Comparison of ENCODE assay signal across 18 mouse cellular contexts in the genomic region with DNA sequence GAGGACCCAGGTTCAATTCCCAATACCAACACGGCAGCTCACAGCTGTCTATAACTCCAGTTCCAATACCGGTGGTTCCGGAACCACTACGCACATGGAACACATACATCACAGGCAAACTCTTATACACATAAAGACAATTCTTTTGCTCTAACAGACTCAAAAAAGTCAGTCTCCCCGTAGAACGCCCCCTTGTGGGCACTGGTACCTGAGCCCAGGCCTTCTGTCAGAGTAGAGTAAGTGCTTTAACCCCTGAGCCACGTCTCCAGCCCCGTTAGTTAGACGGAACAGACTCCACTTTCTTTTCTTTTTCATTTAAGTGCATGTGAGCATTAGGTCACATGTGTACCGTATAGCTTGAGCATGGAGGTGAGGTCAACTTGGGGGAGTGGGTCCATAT. TPM values are rescaled to one million over a fixed set of nuclear protein-coding genes. Genes with fewer than 3 reads are reported as not detected.
DNase-seq lines count a peak whose midpoint lies in the region; ATAC-seq and TF ChIP-seq lines count a peak whose summit lies in the region.
"Had no signal": no experiment of that assay in that cellular context is flagged by ENCODE, and none has a peak within 500 bp of the region (broad histone marks: within the 10 kb centered on the region; RNA-seq: fewer than 3 reads in every experiment).

No protein-coding gene starts in this region.

- ATAC-seq in liver, postnatal 0 days = no peak
- no peak for ATAC-seq in liver, embryonic 11.5 days (replicated peaks; ENCODE audit: low FRiP score)
- ATAC-seq in forebrain, embryonic 11.5 days (replicated peaks; ENCODE audit: low FRiP score) = no peak
- no peak for ATAC-seq in forebrain, postnatal 0 days

- no peaks in the 10 kb centered on the region; the same call in 1 of the 2 replicates for H3K4me1 ChIP-seq in liver, postnatal 0 days (ENCODE audit: insufficient read depth)
- no peaks in the 10 kb centered on the region for H3K4me1 ChIP-seq in liver, embryonic 11.5 days (replicated peaks; ENCODE audit: control insufficient read depth, insufficient read depth, low read length)
- H3K4me1 ChIP-seq in forebrain, embryonic 11.5 days (replicated peaks; ENCODE audit: control insufficient read depth, insufficient read depth, low read length) = no peaks in the 10 kb centered on the region
- no peaks in the 10 kb centered on the region for H3K4me1 ChIP-seq in forebrain, postnatal 0 days (ENCODE audit: insufficient read depth)
- H3K4me1 ChIP-seq: liver, embryonic 13.5 days; midbrain, embryonic 12.5 days had no signal

- no peak overlapping the region for H3K9ac ChIP-seq in liver, postnatal 0 days (replicated peaks)
- H3K9ac ChIP-seq in liver, embryonic 11.5 days (ENCODE audit: low read depth, low read length) = no peak overlapping the region
- no peak overlapping the region for H3K9ac ChIP-seq in forebrain, embryonic 11.5 days (ENCODE audit: low read length)
- no peak overlapping the region for H3K9ac ChIP-seq in forebrain, postnatal 0 days
- H3K9ac ChIP-seq: embryonic facial prominence, embryonic 12.5 days; heart, embryonic 13.5 days; liver, embryonic 13.5 days; midbrain, embryonic 12.5 days had no signal

- H3K9me3 ChIP-seq in liver, postnatal 0 days (ENCODE audit: low read length) = no peaks in the 10 kb centered on the region
- no peaks in the 10 kb centered on the region for H3K9me3 ChIP-seq in liver, embryonic 11.5 days (ENCODE audit: control insufficient read depth, low read length)
- no peaks in the 10 kb centered on the region for H3K9me3 ChIP-seq in forebrain, embryonic 11.5 days (ENCODE audit: control insufficient read depth, low read length)
- H3K9me3 ChIP-seq in forebrain, postnatal 0 days (ENCODE audit: low read length) = no peaks in the 10 kb centered on the region
- H3K9me3 ChIP-seq: embryonic facial prominence, embryonic 12.5 days; heart, embryonic 13.5 days; liver, embryonic 13.5 days; midbrain, embryonic 12.5 days had no signal

- no peak overlapping the region for H3K27ac ChIP-seq in gastrocnemius, adult 2 months
- no peak overlapping the region for H3K27ac ChIP-seq in liver, postnatal 0 days (ENCODE audit: low read depth)
- H3K27ac ChIP-seq in liver, embryonic 11.5 days (ENCODE audit: low read depth, low read length) = no peak overlapping the region
- no peak overlapping the region for H3K27ac ChIP-seq in forebrain, embryonic 11.5 days (ENCODE audit: low read depth, low read length)
- H3K27ac ChIP-seq in forebrain, postnatal 0 days (ENCODE audit: low read depth, low read length) = no peak overlapping the region
- H3K27ac ChIP-seq: embryonic facial prominence, embryonic 12.5 days; heart, embryonic 13.5 days; liver, embryonic 13.5 days; midbrain, embryonic 12.5 days had no signal

- 84% methylated on average over 10 of the region's 10 CpGs for WGBS in liver, postnatal 0 days (ENCODE audit: insufficient replicate concordance)
- WGBS in liver, embryonic 11.5 days = 91% methylated on average over 10 of the region's 10 CpGs
- WGBS in forebrain, embryonic 11.5 days = 93% methylated on average over 10 of the region's 10 CpGs
- 91% methylated on average over 10 of the region's 10 CpGs for WGBS in forebrain, postnatal 0 days

- intact Hi-C loops in gastrocnemius, adult 2 months (cut with DNase I) = no loop called here

- H3K4me3 ChIP-seq in gastrocnemius, adult 2 months = no peak overlapping the region
- H3K4me3 ChIP-seq in liver, postnatal 0 days (ENCODE audit: low read depth, low read length) = no peak overlapping the region
- H3K4me3 ChIP-seq in liver, embryonic 11.5 days (ENCODE audit: low read depth, low read length) = no peak overlapping the region
- no peak overlapping the region for H3K4me3 ChIP-seq in forebrain, embryonic 11.5 days (ENCODE audit: low read depth, low read length)
- H3K4me3 ChIP-seq in forebrain, postnatal 0 days (ENCODE audit: low read depth, low read length) = no peak overlapping the region
- H3K4me3 ChIP-seq: embryonic facial prominence, embryonic 12.5 days; heart, embryonic 13.5 days; liver, embryonic 13.5 days; midbrain, embryonic 12.5 days had no signal

- peaks cover 60% of the 10 kb centered on the region for H3K36me3 ChIP-seq in liver, postnatal 0 days (replicated peaks; ENCODE audit: insufficient read depth, low read length)
- H3K36me3 ChIP-seq in liver, embryonic 11.5 days (ENCODE audit: control insufficient read depth, insufficient read depth, low read length) = peaks cover 30% of the 10 kb centered on the region
- H3K36me3 ChIP-seq in forebrain, embryonic 11.5 days (ENCODE audit: control insufficient read depth, insufficient read depth, low read length) = peaks cover 7% of the 10 kb centered on the region; the same call in 1 of the 2 replicates
- H3K36me3 ChIP-seq in forebrain, postnatal 0 days (ENCODE audit: insufficient read depth) = peaks cover 81% of the 10 kb centered on the region

- TF ChIP-seq EP300 in liver, postnatal 0 days (IDR thresholded peaks at IDR 0.05; ENCODE audit: low read depth) = no peak

- H3K27me3 ChIP-seq in liver, postnatal 0 days (ENCODE audit: insufficient read depth, low read length) = no peaks in the 10 kb centered on the region
- H3K27me3 ChIP-seq in liver, embryonic 11.5 days (replicated peaks; ENCODE audit: control insufficient read depth, insufficient read depth, low read length) = no peaks in the 10 kb centered on the region
- no peaks in the 10 kb centered on the region for H3K27me3 ChIP-seq in forebrain, embryonic 11.5 days (ENCODE audit: control insufficient read depth, insufficient read depth, low read length)
- H3K27me3 ChIP-seq in forebrain, postnatal 0 days (ENCODE audit: insufficient read depth, low read length) = no peaks in the 10 kb centered on the region
- H3K27me3 ChIP-seq: embryonic facial prominence, embryonic 12.5 days; heart, embryonic 13.5 days; liver, embryonic 13.5 days; midbrain, embryonic 12.5 days had no signal

- H3K4me2 ChIP-seq in liver, postnatal 0 days (ENCODE audit: low read depth, low read length) = no peak overlapping the region
- no peak overlapping the region for H3K4me2 ChIP-seq in liver, embryonic 11.5 days
- H3K4me2 ChIP-seq in forebrain, embryonic 11.5 days (ENCODE audit: low read depth, low read length, severe bottlenecking) = no peak overlapping the region
- no peak overlapping the region for H3K4me2 ChIP-seq in forebrain, postnatal 0 days (ENCODE audit: low read depth)
- H3K4me2 ChIP-seq: embryonic facial prominence, embryonic 12.5 days; heart, embryonic 13.5 days; liver, embryonic 13.5 days; midbrain, embryonic 12.5 days had no signal

- no peak for DNase-seq in gastrocnemius, adult 2 months
- DNase-seq in gastrocnemius, postnatal 4 days (ENCODE audit: low spot score in 2 of 2) = no peak
- no peak for DNase-seq in liver, postnatal 0 days
- DNase-seq in liver, embryonic 11.5 days (ENCODE audit: low spot score) = no peak
- peak; percentile 52 to 61 for DNase-seq in B cell, adult 2 months
- peak; percentile 27 for DNase-seq in NIH3T3 (ENCODE audit: low read depth)
- no peak for DNase-seq in forebrain, embryonic 11.5 days (ENCODE audit: low spot score)
- no peak for DNase-seq in forebrain, postnatal 0 days
- DNase-seq: cerebellum, adult 11-12 months; gastrocnemius, postnatal 25 days; heart, postnatal 4 days; kidney, postnatal 25 days; left cerebral cortex, postnatal 4 days; liver, embryonic 13.5 days; lung, postnatal 14 days had no signal

- peak; percentile 9; the same call in 1 of the 2 replicates for TF ChIP-seq CTCF in gastrocnemius, adult 2 months (IDR thresholded peaks at IDR 0.05)
- peak; percentile 35 for TF ChIP-seq CTCF in liver, postnatal 0 days (IDR thresholded peaks at IDR 0.05; ENCODE audit: low read depth)
- no peak for TF ChIP-seq CTCF in forebrain, postnatal 0 days (IDR thresholded peaks at IDR 0.05; ENCODE audit: low read depth)

RNA-seq across cellular contexts. Expression of gene Ntan1, which starts 11.8 kb away (rescaled TPM):
- 10 to 100 TPM; 42.8 to 44.8 TPM for total RNA-seq in gastrocnemius, adult 2 months (2021)
- total RNA-seq in gastrocnemius, postnatal 4 days (2021) = 10 to 100 TPM; 66.6 to 72.3 TPM
- 34.3 and 39.4 TPM in 2 replicates for polyA plus RNA-seq in liver, postnatal 0 days (2015; fragmentation: Nextera tagmentation; extraction: Ambion mirVana)
- polyA plus RNA-seq in liver, embryonic 11.5 days (2014; fragmentation: Nextera tagmentation; extraction: Ambion mirVana) = 83.8 and 84.4 TPM in 2 replicates
- polyA plus RNA-seq in forebrain, embryonic 11.5 days (2014; fragmentation: Nextera tagmentation; extraction: Ambion mirVana) = 151 and 159 TPM in 2 replicates
- total RNA-seq in forebrain, postnatal 0 days (2014; rRNA removed) = 163 and 181 TPM in 2 replicates
- polyA plus RNA-seq in forebrain, postnatal 0 days (2015; fragmentation: Nextera tagmentation; extraction: Ambion mirVana) = 231 and 254 TPM in 2 replicates

RNA-seq across cellular contexts. Expression of gene Rrn3, which starts 49.9 kb away (rescaled TPM):
- total RNA-seq in gastrocnemius, adult 2 months (2021) = 10 to 100 TPM; 37.0 to 37.3 TPM
- total RNA-seq in gastrocnemius, postnatal 4 days (2021) = 10 to 100 TPM; 27.2 to 32.1 TPM
- 13.9 and 15.3 TPM in 2 replicates for polyA plus RNA-seq in liver, postnatal 0 days (2015; fragmentation: Nextera tagmentation; extraction: Ambion mirVana)
- 67.1 and 77.2 TPM in 2 replicates for polyA plus RNA-seq in liver, embryonic 11.5 days (2014; fragmentation: Nextera tagmentation; extraction: Ambion mirVana)
- 102 and 107 TPM in 2 replicates for polyA plus RNA-seq in forebrain, embryonic 11.5 days (2014; fragmentation: Nextera tagmentation; extraction: Ambion mirVana)
- total RNA-seq in forebrain, postnatal 0 days (2014; rRNA removed) = 89.7 and 104 TPM in 2 replicates
- 70.0 and 80.7 TPM in 2 replicates for polyA plus RNA-seq in forebrain, postnatal 0 days (2015; fragmentation: Nextera tagmentation; extraction: Ambion mirVana)

Comparison
In these comparisons a context has a peak if more than half of its experiments do, and no peak if none do; other contexts are left out.
1. DNase-seq: peak in B cell, adult 2 months (2 of 2) and NIH3T3 (single experiment); none in gastrocnemius, adult 2 months (single experiment), gastrocnemius, postnatal 4 days (0 of 2), liver, postnatal 0 days (single experiment), liver, embryonic 11.5 days (single experiment), forebrain, embryonic 11.5 days (single experiment) and forebrain, postnatal 0 days (single experiment).